Comparison of ENCODE assay signal across 28 mouse cellular contexts in genomic region chr2:60393786-60394185, GRCm38 (mm10).
"Had no signal": no experiment of that assay in that cellular context is flagged by ENCODE, and none has a peak within 500 bp of the region (broad histone marks: within the 10 kb centered on the region; RNA-seq: fewer than 3 reads in every experiment).

No protein-coding gene starts in this region.

- H3K4me1 ChIP-seq: limb, embryonic 15.5 days; liver, embryonic 13.5 days; liver, embryonic 15.5 days; lung, embryonic 15.5 days; megakaryocyte, embryonic 14.5 days; midbrain, embryonic 10.5 days; midbrain, embryonic 12.5 days; midbrain, embryonic 13.5 days; midbrain, embryonic 15.5 days; neural tube, embryonic 12.5 days had no signal

- H3K27me3 ChIP-seq: limb, embryonic 12.5 days; limb, embryonic 13.5 days; liver, embryonic 12.5 days; liver, embryonic 13.5 days; liver, embryonic 15.5 days; lung, embryonic 15.5 days; midbrain, embryonic 12.5 days; midbrain, embryonic 13.5 days; midbrain, embryonic 15.5 days; neural tube, embryonic 12.5 days had no signal

- H3K9me3 ChIP-seq: limb, embryonic 10.5 days; limb, embryonic 12.5 days; limb, embryonic 15.5 days; liver, embryonic 12.5 days; liver, embryonic 13.5 days; liver, embryonic 15.5 days; lung, embryonic 15.5 days; midbrain, embryonic 10.5 days; midbrain, embryonic 12.5 days; midbrain, embryonic 13.5 days; midbrain, embryonic 15.5 days; neural tube, embryonic 12.5 days had no signal

- H3K27ac ChIP-seq: limb, embryonic 10.5 days; limb, embryonic 12.5 days; limb, embryonic 13.5 days; limb, embryonic 15.5 days; liver, embryonic 12.5 days; liver, embryonic 13.5 days; liver, embryonic 14.5 days; liver, embryonic 15.5 days; lung, embryonic 15.5 days; macrophage; midbrain, embryonic 10.5 days; midbrain, embryonic 12.5 days; midbrain, embryonic 13.5 days; midbrain, embryonic 15.5 days; neural tube, embryonic 12.5 days had no signal

- H3K36me3 ChIP-seq: limb, embryonic 10.5 days; limb, embryonic 12.5 days; limb, embryonic 13.5 days; limb, embryonic 15.5 days; liver, embryonic 12.5 days; liver, embryonic 13.5 days; liver, embryonic 15.5 days; lung, embryonic 15.5 days; midbrain, embryonic 10.5 days; midbrain, embryonic 12.5 days; midbrain, embryonic 13.5 days; midbrain, embryonic 15.5 days; neural tube, embryonic 12.5 days had no signal

- H3K4me3 ChIP-seq: limb, embryonic 10.5 days; limb, embryonic 12.5 days; limb, embryonic 13.5 days; limb, embryonic 15.5 days; liver, embryonic 12.5 days; liver, embryonic 13.5 days; liver, embryonic 15.5 days; lung, embryonic 15.5 days; megakaryocyte, embryonic 14.5 days; midbrain, embryonic 10.5 days; midbrain, embryonic 12.5 days; midbrain, embryonic 13.5 days; midbrain, embryonic 15.5 days; myocyte; neural tube, embryonic 12.5 days had no signal

- DNase-seq: left cerebral cortex, postnatal 4 days; liver; liver, embryonic 13.5 days; liver, postnatal 0 days; lung, adult 18-20 months; lung, adult 2 months; lung, embryonic 14.5 days; lung, postnatal 10 days; lung, postnatal 14 days; lung, postnatal 36 days; lung, postnatal 4 days; midbrain, embryonic 14.5 days had no signal
